Mouse (Mus musculus): ENCODE data around the gene E330017A01Rik. TPM values are rescaled to one million over a fixed set of nuclear protein-coding genes. Genes with fewer than 3 reads are reported as not detected.

Gene E330017A01Rik
- total and polyA plus RNA-seq, 2 experiments from 2014 or later = not detected

DNA sequence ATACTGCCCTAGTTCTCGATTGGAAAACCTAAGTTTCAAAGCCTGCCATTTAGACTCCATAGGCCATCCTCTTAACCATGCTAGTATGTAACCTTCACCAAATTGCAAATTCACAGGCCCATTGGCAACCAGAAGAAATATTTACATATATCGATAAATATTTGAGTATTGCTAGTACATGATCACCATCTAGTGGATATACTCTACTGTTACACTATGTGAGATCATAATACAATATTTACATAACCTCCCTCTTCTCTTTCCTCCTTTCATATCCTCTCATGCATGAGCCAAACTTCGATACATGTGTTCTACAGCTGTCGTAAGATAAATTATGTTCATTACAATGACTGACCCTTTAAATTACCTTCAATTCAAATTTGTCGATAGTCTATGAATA lies 24.5 kb upstream of the E330017A01Rik start:
- TF ChIP-seq CTCF (IDR thresholded peaks at IDR 0.05; ENCODE audit: low read depth) = peak; percentile 67
- WGBS = 66% methylated on average over 5 of the region's 5 CpGs
- Histone ChIP-seq H3K9me3 (ENCODE audit: low read length) (no peaks in the 10 kb centered on the region), H3K4me3 (ENCODE audit: low read depth, low read length) (no peak overlapping the region), H3K9ac (no peak overlapping the region), H3K27ac (ENCODE audit: low read depth, low read length) (no peak overlapping the region), H3K36me3 (ENCODE audit: insufficient read depth) (no peaks in the 10 kb centered on the region), H3K4me2 (ENCODE audit: low read depth) (no peak overlapping the region), H3K27me3 (ENCODE audit: insufficient read depth, low read length) (no peaks in the 10 kb centered on the region), H3K4me1 (ENCODE audit: insufficient read depth) (no peaks in the 10 kb centered on the region)
- DNase-seq (peak; percentile 46), ATAC-seq (peak; percentile 81)

GRCm38 (mm10) chr16:58662287-58662791 lies 23.8 kb upstream of the E330017A01Rik start:
- Histone ChIP-seq H3K36me3 (ENCODE audit: insufficient read depth) (no peaks in the 10 kb centered on the region), H3K27ac (ENCODE audit: low read depth, low read length) (no peak overlapping the region), H3K4me2 (ENCODE audit: low read depth) (no peak overlapping the region), H3K4me1 (ENCODE audit: insufficient read depth) (no peaks in the 10 kb centered on the region), H3K4me3 (ENCODE audit: low read depth, low read length) (no peak overlapping the region), H3K9ac (no peak overlapping the region), H3K27me3 (ENCODE audit: insufficient read depth, low read length) (no peaks in the 10 kb centered on the region), H3K9me3 (ENCODE audit: low read length) (no peaks in the 10 kb centered on the region)
- ATAC-seq = no peak
- no peak for TF ChIP-seq CTCF (IDR thresholded peaks at IDR 0.05; ENCODE audit: low read depth)
- no peak for DNase-seq

- Histone ChIP-seq H3K27me3 (ENCODE audit: insufficient read depth, low read length) (no peaks in the 10 kb centered on the region), H3K4me2 (ENCODE audit: low read depth) (no peak overlapping the region), H3K27ac (ENCODE audit: low read depth, low read length) (no peak overlapping the region), H3K9ac (no peak overlapping the region), H3K4me3 (ENCODE audit: low read depth, low read length) (no peak overlapping the region), H3K4me1 (ENCODE audit: insufficient read depth) (no peaks in the 10 kb centered on the region), H3K9me3 (ENCODE audit: low read length) (no peaks in the 10 kb centered on the region), H3K36me3 (ENCODE audit: insufficient read depth) (no peaks in the 10 kb centered on the region)
- no peak for TF ChIP-seq CTCF (IDR thresholded peaks at IDR 0.05; ENCODE audit: low read depth)
- no peak for DNase-seq
- no peak for ATAC-seq
- WGBS = 80% methylated on average over 5 of the region's 5 CpGs
Observed at GRCm38 (mm10) chr16:58661826-58662225, 23.3 kb upstream of the E330017A01Rik start.

GRCm38 (mm10) chr16:58658668-58659067 lies 20.1 kb upstream of the E330017A01Rik start:
- ATAC-seq (no peak), DNase-seq (no peak)
- Histone ChIP-seq H3K9me3 (ENCODE audit: low read length) (no peaks in the 10 kb centered on the region), H3K27me3 (ENCODE audit: insufficient read depth, low read length) (no peaks in the 10 kb centered on the region), H3K4me1 (ENCODE audit: insufficient read depth) (no peaks in the 10 kb centered on the region), H3K9ac (no peak overlapping the region), H3K4me2 (ENCODE audit: low read depth) (no peak overlapping the region), H3K4me3 (ENCODE audit: low read depth, low read length) (no peak overlapping the region), H3K36me3 (ENCODE audit: insufficient read depth) (no peaks in the 10 kb centered on the region), H3K27ac (ENCODE audit: low read depth, low read length) (no peak overlapping the region)
- 95% methylated on average over 6 of the region's 6 CpGs for WGBS
- no peak for TF ChIP-seq CTCF (IDR thresholded peaks at IDR 0.05; ENCODE audit: low read depth)

GRCm38 (mm10) chr16:58656526-58656925 lies 18.0 kb upstream of the E330017A01Rik start:
- Histone ChIP-seq H3K4me3 (ENCODE audit: low read depth, low read length) (no peak overlapping the region), H3K36me3 (ENCODE audit: insufficient read depth) (no peaks in the 10 kb centered on the region), H3K27ac (ENCODE audit: low read depth, low read length) (no peak overlapping the region), H3K27me3 (ENCODE audit: insufficient read depth, low read length) (no peaks in the 10 kb centered on the region), H3K9ac (no peak overlapping the region), H3K4me1 (ENCODE audit: insufficient read depth) (no peaks in the 10 kb centered on the region), H3K4me2 (ENCODE audit: low read depth) (no peak overlapping the region), H3K9me3 (ENCODE audit: low read length) (no peaks in the 10 kb centered on the region)
- TF ChIP-seq CTCF (IDR thresholded peaks at IDR 0.05; ENCODE audit: low read depth) = no peak
- 89% methylated on average over 4 of the region's 4 CpGs for WGBS
- DNase-seq (no peak), ATAC-seq (no peak)

GRCm38 (mm10) chr16:58655751-58656150 lies 17.2 kb upstream of the E330017A01Rik start:
- Histone ChIP-seq H3K4me3 (ENCODE audit: low read depth, low read length) (no peak overlapping the region), H3K27ac (ENCODE audit: low read depth, low read length) (no peak overlapping the region), H3K27me3 (ENCODE audit: insufficient read depth, low read length) (no peaks in the 10 kb centered on the region), H3K4me2 (ENCODE audit: low read depth) (no peak overlapping the region), H3K4me1 (ENCODE audit: insufficient read depth) (no peaks in the 10 kb centered on the region), H3K36me3 (ENCODE audit: insufficient read depth) (no peaks in the 10 kb centered on the region), H3K9me3 (ENCODE audit: low read length) (no peaks in the 10 kb centered on the region), H3K9ac (no peak overlapping the region)
- DNase-seq (no peak), ATAC-seq (no peak)
- no peak for TF ChIP-seq CTCF (IDR thresholded peaks at IDR 0.05; ENCODE audit: low read depth)

GRCm38 (mm10) chr16:58649979-58650378 lies 11.4 kb upstream of the E330017A01Rik start:
- H3K9ac ChIP-seq = no peak overlapping the region
- DNase-seq (no peak), ATAC-seq (no peak)
- no peak for TF ChIP-seq CTCF (IDR thresholded peaks at IDR 0.05; ENCODE audit: low read depth)
- no peaks in the 10 kb centered on the region for H3K9me3 ChIP-seq (ENCODE audit: low read length)
- H3K36me3 ChIP-seq (ENCODE audit: insufficient read depth) = no peaks in the 10 kb centered on the region
- H3K4me3 ChIP-seq (ENCODE audit: low read depth, low read length) = no peak overlapping the region
- no peaks in the 10 kb centered on the region for H3K4me1 ChIP-seq (ENCODE audit: insufficient read depth)
- H3K27me3 ChIP-seq (ENCODE audit: insufficient read depth, low read length) = no peaks in the 10 kb centered on the region
- WGBS = 93% methylated on average over 10 of the region's 10 CpGs
- H3K4me2 ChIP-seq (ENCODE audit: low read depth) = no peak overlapping the region
- H3K27ac ChIP-seq (ENCODE audit: low read depth, low read length) = no peak overlapping the region

GRCm38 (mm10) chr16:58638016-58638415 lies 523 bp downstream of the E330017A01Rik start:
- H3K27ac ChIP-seq (ENCODE audit: low read depth, low read length) = no peak overlapping the region
- TF ChIP-seq CTCF (IDR thresholded peaks at IDR 0.05; ENCODE audit: low read depth) = no peak
- H3K4me1 ChIP-seq (ENCODE audit: insufficient read depth) = no peaks in the 10 kb centered on the region
- 74% methylated on average over 7 of the region's 7 CpGs for WGBS
- no peaks in the 10 kb centered on the region for H3K27me3 ChIP-seq (ENCODE audit: insufficient read depth, low read length)
- DNase-seq (no peak), ATAC-seq (no peak)
- no peaks in the 10 kb centered on the region for H3K36me3 ChIP-seq (ENCODE audit: insufficient read depth)
- no peak overlapping the region for H3K9ac ChIP-seq
- H3K4me3 ChIP-seq (ENCODE audit: low read depth, low read length) = no peak overlapping the region
- no peaks in the 10 kb centered on the region for H3K9me3 ChIP-seq (ENCODE audit: low read length)
- H3K4me2 ChIP-seq (ENCODE audit: low read depth) = no peak overlapping the region
